Mouse (Mus musculus) testis, adult 2 months (tissue): ENCODE measurements around the gene Nrcam.

Experiments used
- CTCF ChIP-seq: fragments of 200-500 bp; IDR thresholded peaks from 2 replicates; pipeline ENCODE4 v1.5.1; 2012; ENCODE audit warnings: low read depth, mild to moderate bottlenecking, inconsistent platforms, low read length, moderate library complexity; ENCODE audit not compliant: control insufficient read depth, insufficient read depth, insufficient replicate concordance
- POLR2A ChIP-seq: fragments of 200-500 bp; IDR thresholded peaks from 2 replicates; pipeline ENCODE4 v1.6.1; 2012; ENCODE audit warnings: low read depth, mild to moderate bottlenecking, inconsistent platforms, low read length, moderate library complexity; ENCODE audit not compliant: control insufficient read depth

GRCm38 (mm10) chr12:44521496-44521895 is 192.8 kb downstream of the Nrcam start:
- TF ChIP-seq POLR2A, result no peak
- no peak for TF ChIP-seq CTCF
